Mouse (Mus musculus) neural tube, embryonic 15.5 days (tissue): ENCODE data around the gene Atp6v1fnb. TPM values are rescaled to one million over a fixed set of nuclear protein-coding genes. Genes with fewer than 3 reads are reported as not detected.

Experiments
- ATAC-seq: fragments of 200-750 bp; cut with Nextera tagmentation; 2 replicates; pipeline ENCODE4 v1.8.0; 2017; ENCODE audit warnings: mild to moderate bottlenecking, moderate TSS enrichment, moderate library complexity; ENCODE audit not compliant: low FRiP score
- H3K27ac ChIP-seq: fragments of 300-500 bp; sonication (generic); replicated peaks from 2 replicates; pipeline ENCODE4 v1.5.1; 2015; ENCODE audit warnings: mild to moderate bottlenecking, inconsistent platforms
- H3K27me3 ChIP-seq: fragments of 300-500 bp; sonication (generic); replicated peaks from 2 replicates; pipeline ENCODE4 v1.6.1; 2015; ENCODE audit warnings: inconsistent platforms
- H3K36me3 ChIP-seq: fragments of 300-500 bp; sonication (generic); 2 replicates; pipeline ENCODE4 v1.6.1; 2015; ENCODE audit warnings: inconsistent platforms
- H3K4me1 ChIP-seq: fragments of 300-500 bp; sonication (generic); 2 replicates; pipeline ENCODE4 v1.6.1; 2015; ENCODE audit warnings: inconsistent platforms
- H3K4me2 ChIP-seq: fragments of 300-500 bp; sonication (generic); 2 replicates; pipeline ENCODE4 v1.6.1; 2015; ENCODE audit warnings: inconsistent platforms, mild to moderate bottlenecking, moderate library complexity
- H3K4me3 ChIP-seq: fragments of 300-500 bp; sonication (generic); replicated peaks from 2 replicates; pipeline ENCODE4 v1.5.1; 2015; ENCODE audit warnings: mild to moderate bottlenecking, inconsistent platforms
- H3K9ac ChIP-seq: fragments of 300-500 bp; sonication (generic); replicated peaks from 2 replicates; pipeline ENCODE4 v1.6.1; 2015; ENCODE audit warnings: mild to moderate bottlenecking, inconsistent platforms
- H3K9me3 ChIP-seq: fragments of 300-500 bp; sonication (generic); replicated peaks from 2 replicates; pipeline ENCODE4 v1.6.1; 2016; ENCODE audit warnings: inconsistent platforms
- WGBS: fragments of 180-500 bp; shearing (Covaris S2); methylation state at CpG from one replicate; pipeline ENCODE4 v1.1.7; 2015; ENCODE audit warnings: mixed read lengths; 5-methylcytosine and 5-hydroxymethylcytosine counted together
- polyA plus RNA-seq: library from polyadenylated mRNA; unstranded; fragments of >200 nt; fragmentation: Nextera tagmentation; extraction: Ambion mirVana; gene quantifications from 2 replicates; pipeline ENCODE4 v1.2.1, GENCODE M21; 2015

Atp6v1fnb gene
- polyA plus RNA-seq, 1 experiment from 2014 or later: 0.68 TPM

DNA sequence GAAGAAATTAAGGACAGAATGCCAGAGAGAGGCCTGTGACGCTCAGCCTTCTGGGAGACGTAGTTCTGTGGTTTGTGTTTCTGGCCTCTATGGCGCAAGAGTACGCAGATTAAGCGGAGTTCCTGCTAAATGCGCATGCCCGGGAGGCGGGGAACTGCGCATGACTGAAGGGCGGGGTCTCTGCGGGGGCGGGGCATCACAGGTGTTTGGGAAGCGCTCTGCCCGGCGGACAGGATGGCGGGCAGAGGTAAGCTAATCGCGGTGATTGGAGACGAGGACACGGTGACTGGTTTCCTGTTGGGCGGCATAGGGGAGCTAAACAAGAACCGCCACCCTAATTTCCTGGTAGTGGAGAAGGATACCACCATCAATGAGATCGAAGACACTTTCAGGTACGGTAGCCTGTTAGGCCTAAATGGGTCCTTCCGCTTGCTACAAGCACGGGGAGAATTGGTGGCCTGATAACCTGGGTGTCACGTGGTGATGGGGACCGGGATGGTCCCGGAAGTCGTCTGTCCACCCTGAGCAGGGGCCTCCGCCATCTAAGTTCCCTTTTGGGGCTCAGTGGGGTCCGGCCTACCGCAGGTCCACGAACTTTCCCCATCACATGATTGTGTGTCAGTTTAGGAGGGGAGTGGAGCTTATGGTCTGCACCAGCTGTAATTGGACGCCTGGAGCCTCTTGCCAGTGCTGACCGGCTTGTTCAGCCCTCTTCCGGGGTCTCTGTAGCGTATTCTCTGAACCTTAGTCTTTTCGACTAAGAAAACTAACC, 3.5 kb upstream of the Atp6v1fnb start, which contains the start of gene Atp6v1f:
TSS of gene Atp6v1f (plus strand) at position 136 of the 772 bp plus-strand sequence.
- H3K4me2 ChIP-seq: peak within 1 kb of the TSS; percentile 71
- H3K9me3 ChIP-seq: no peaks in the 10 kb centered on the region
- peak within 1 kb of the TSS; percentile 65 for H3K9ac ChIP-seq
- H3K4me3 ChIP-seq: peak within 1 kb of the TSS; percentile 84
- peak; percentile 95 for ATAC-seq
- peak within 1 kb of the TSS; percentile 85 for H3K27ac ChIP-seq
- H3K36me3 ChIP-seq: peaks cover 19% of the 10 kb centered on the region
- no peaks in the 10 kb centered on the region for H3K27me3 ChIP-seq
- WGBS: under 1% methylated on average over 39 of the region's 39 CpGs
- peaks cover 11% of the 10 kb centered on the region for H3K4me1 ChIP-seq

DNA sequence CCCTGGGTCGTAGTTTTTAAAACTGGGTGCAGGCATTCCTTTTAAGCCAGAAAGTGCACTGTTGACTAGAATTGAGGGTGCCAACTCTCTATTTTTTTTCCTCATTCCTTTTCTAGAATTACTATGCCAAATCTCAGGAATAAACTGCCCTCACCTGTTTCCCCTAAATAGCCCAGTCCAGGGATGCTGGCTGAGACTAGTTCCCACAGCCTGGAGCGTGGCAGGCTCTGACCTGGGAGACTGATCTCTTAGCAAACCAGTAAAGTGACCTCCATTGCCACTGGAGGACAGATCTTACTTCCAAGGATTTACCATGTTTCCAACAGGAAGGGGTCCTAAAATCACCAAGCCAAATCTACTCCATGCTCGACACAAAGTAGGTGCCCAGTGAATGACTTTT, 2.4 kb upstream of the Atp6v1fnb start:
- peaks cover 15% of the 10 kb centered on the region for H3K4me1 ChIP-seq
- peak overlapping the region; percentile 71 for H3K4me2 ChIP-seq
- WGBS: 92% methylated on average over 3 of the region's 3 CpGs
- peak overlapping the region; percentile 84 for H3K4me3 ChIP-seq
- ATAC-seq: no peak
- no peak overlapping the region for H3K27ac ChIP-seq
- H3K27me3 ChIP-seq: no peaks in the 10 kb centered on the region
- peaks cover 19% of the 10 kb centered on the region for H3K36me3 ChIP-seq
- no peaks in the 10 kb centered on the region for H3K9me3 ChIP-seq
- peak overlapping the region; percentile 65; the same call in 1 of the 2 replicates for H3K9ac ChIP-seq

DNA sequence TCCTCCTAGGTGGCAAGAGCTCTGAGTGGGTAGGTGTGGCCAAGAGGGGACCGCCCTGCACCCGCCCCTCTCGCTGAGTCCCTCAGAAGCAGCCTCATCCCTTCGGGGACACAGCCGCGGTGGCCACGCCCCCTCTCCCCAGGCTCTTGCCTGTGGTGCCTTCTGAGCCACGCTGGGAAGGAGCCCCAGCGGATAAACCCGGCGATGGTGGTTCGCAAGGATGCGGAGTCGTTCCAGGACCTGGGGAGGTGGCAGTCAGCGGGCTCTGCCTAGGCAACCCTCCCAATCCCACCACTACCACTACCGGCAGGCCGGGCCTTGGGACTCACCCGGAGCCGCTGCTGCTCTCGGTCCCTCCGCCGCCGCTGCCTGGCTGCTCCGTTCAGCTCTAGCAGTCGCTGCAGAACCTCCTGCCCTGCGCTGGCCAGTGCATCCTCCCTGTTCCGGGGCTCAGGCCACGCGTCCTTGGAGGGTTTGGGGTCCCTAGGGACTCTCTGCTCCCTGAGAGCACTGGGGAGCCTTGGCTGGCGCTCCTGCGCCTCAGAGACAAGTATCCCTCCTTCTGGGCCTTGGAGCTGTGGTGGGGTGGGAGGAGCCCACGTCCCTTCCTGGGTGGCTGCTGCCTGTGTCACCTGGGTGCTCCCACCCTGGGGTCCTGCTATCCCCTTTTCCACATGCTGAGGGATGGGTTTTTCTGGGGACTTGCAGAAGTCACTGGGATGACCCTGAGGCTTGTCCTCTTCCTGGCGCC, 2.9 kb downstream of the Atp6v1fnb start:
- H3K27ac ChIP-seq: no peak overlapping the region; the same call in 1 of the 2 replicates
- WGBS: 4% methylated on average over 33 of the region's 33 CpGs
- ATAC-seq: peak; percentile 88
- no peaks in the 10 kb centered on the region for H3K9me3 ChIP-seq
- 0 out of 2 replicates have a peak, but pooled peaks cover 3% of the 10 kb centered on the region for H3K27me3 ChIP-seq
- peak overlapping the region; percentile 58 for H3K4me2 ChIP-seq
- H3K36me3 ChIP-seq: peaks cover 19% of the 10 kb centered on the region
- H3K4me1 ChIP-seq: peaks cover 12% of the 10 kb centered on the region
- H3K4me3 ChIP-seq: peak overlapping the region; percentile 42
- peak overlapping the region; percentile 45 for H3K9ac ChIP-seq

DNA sequence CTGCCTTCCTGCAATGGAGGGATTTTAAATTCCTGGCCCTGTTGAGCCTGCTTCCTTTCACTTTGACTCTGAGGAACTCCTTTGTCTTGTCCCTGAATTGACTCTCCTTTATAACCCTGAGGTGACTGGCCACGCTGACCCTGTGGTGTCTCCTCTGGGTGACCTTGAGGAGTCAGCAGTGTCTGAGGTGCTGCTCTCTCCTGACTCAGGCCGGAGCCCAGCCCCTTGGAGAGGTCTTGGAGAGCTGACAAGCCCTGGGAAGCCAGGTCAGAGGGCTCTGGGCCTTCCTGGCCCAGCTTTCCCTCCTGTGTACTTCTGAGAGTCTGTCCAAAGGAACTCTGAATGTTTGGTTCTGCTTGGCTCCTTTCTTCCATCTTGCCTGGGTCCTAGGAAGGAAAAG, 3.5 kb downstream of the Atp6v1fnb start:
- H3K27ac ChIP-seq: no peak overlapping the region
- H3K27me3 ChIP-seq: 0 out of 2 replicates have a peak, but pooled peaks cover 3% of the 10 kb centered on the region
- WGBS: 34% methylated on average over 2 of the region's 2 CpGs
- H3K36me3 ChIP-seq: peaks cover 19% of the 10 kb centered on the region
- no peaks in the 10 kb centered on the region for H3K9me3 ChIP-seq
- H3K9ac ChIP-seq: no peak overlapping the region
- H3K4me3 ChIP-seq: no peak overlapping the region
- no peak for ATAC-seq
- peaks cover 10% of the 10 kb centered on the region for H3K4me1 ChIP-seq
- H3K4me2 ChIP-seq: no peak overlapping the region

DNA sequence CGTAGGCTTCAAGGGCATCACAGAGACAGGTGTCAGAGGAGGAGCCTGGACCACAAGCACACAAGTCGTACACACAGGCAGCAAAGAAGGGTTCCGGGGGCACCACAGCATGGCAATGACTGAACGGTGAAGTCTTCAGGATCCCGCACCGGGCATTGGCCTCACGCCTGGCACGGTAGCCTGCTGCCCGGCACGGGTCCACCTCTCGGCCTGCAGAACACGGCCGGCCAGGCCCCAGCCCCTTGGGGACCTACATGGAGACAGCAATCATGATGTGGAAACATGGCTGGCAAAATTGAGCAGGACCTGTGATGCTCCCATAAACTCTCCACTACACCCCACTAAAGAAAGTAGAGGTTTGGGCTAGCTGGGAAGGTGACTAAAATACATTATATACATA, 11.5 kb downstream of the Atp6v1fnb start:
- Histone ChIP-seq H3K4me1 (peaks cover 6% of the 10 kb centered on the region), H3K27ac (no peak overlapping the region), H3K9ac (no peak overlapping the region), H3K9me3 (no peaks in the 10 kb centered on the region), H3K27me3 (peaks cover 11% of the 10 kb centered on the region), H3K4me3 (no peak overlapping the region), H3K4me2 (no peak overlapping the region), H3K36me3 (no peaks in the 10 kb centered on the region)
- no peak for ATAC-seq
- WGBS: 94% methylated on average over 13 of the region's 13 CpGs

DNA sequence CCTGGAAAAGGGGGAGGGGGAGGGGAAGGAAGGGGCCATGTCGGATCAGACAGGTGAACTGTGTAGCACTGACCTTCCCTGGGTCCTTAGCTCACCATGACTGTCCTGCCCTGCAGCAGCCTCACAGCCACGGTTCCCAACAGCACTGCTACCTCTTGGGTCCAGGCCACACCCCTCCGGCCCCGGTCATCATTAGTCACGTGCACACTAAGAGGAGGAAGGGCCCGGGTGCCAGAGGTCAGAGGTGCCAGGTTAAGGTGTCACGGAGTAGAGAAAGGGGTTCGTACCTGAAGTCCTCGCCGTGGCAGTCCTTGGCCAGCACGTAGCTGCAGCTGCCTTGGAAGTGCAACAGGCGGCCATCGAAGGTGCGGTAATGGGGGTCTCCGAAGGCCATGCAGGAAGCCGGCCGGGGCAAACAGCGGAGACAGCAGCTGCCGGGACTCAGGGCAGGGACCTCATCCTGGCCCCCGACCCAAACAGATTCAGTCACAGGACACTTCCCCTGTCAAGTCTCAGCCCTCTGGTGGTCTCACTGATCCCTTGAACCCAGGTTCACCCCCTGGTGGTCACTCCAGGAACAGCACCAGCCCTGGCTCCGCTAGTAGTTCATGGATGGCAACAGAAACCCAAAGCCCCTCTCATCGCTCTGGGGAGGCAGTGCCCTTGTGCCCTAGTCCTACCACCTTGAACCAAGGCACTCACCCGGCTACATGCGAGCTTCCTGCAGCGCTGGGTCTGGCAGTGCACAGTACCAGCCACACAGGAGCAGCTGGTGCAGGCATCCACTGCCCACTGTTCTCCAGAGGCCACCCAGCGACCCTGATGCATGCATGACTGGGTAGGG, 13.7 kb downstream of the Atp6v1fnb start:
- no peak overlapping the region for H3K27ac ChIP-seq
- peak overlapping the region; percentile 41; the same call in 1 of the 2 replicates for H3K9ac ChIP-seq
- H3K36me3 ChIP-seq: no peaks in the 10 kb centered on the region
- peaks cover 11% of the 10 kb centered on the region for H3K27me3 ChIP-seq
- peak overlapping the region; percentile 29 for H3K4me3 ChIP-seq
- peak; percentile 36 for ATAC-seq
- H3K4me2 ChIP-seq: peak overlapping the region; percentile 62
- H3K9me3 ChIP-seq: no peaks in the 10 kb centered on the region
- H3K4me1 ChIP-seq: peaks cover 6% of the 10 kb centered on the region
- 7% methylated on average over 26 of the region's 26 CpGs for WGBS

DNA sequence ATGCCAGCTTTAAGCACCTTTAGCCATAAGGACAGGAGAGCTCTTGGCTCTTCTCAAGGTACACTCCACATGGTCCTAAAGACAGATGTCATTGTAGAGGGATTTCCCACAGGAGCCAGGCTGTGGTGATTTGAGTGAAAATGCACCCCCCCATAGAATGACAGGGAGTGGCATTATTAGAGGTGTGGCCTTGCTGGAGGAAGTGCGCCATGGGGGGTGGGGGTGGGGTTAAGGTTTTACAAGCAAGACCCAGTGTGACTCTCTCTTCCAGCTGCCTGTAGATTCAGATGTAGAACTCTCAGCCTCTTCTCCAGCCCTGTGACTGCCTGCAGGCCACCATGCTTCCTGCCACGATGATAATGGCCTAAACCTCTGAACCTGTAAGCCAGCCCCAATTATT, 14.7 kb downstream of the Atp6v1fnb start:
- no peaks in the 10 kb centered on the region for H3K36me3 ChIP-seq
- 48% methylated on average over 2 of the region's 2 CpGs for WGBS
- H3K27ac ChIP-seq: no peak overlapping the region
- H3K4me3 ChIP-seq: no peak overlapping the region
- H3K9me3 ChIP-seq: no peaks in the 10 kb centered on the region
- H3K9ac ChIP-seq: no peak overlapping the region
- H3K4me2 ChIP-seq: no peak overlapping the region
- ATAC-seq: no peak
- H3K4me1 ChIP-seq: peaks cover 6% of the 10 kb centered on the region
- peaks cover 11% of the 10 kb centered on the region for H3K27me3 ChIP-seq

DNA sequence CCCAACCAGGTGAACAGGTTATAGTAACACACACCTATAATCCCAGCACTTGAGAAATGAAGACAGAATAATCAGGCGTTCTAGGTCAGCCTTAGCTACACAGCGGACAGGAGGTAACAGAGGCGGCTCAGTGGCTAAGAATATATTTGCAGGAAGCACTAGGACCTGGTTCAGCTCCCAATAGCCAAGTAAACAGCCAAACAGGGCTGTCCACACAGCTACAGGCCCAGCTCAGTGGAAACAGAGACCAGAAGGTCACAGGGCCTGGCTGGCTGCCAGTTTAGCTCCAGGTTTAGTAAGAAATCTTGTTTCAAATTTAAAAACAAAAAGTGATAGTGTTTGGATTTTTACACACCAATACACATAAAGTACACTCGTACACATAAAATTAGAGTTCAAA, 22.9 kb downstream of the Atp6v1fnb start:
- Histone ChIP-seq H3K27me3 (peaks cover 33% of the 10 kb centered on the region), H3K27ac (no peak overlapping the region), H3K4me1 (no peaks in the 10 kb centered on the region), H3K4me2 (no peak overlapping the region), H3K36me3 (no peaks in the 10 kb centered on the region), H3K4me3 (no peak overlapping the region), H3K9me3 (no peaks in the 10 kb centered on the region), H3K9ac (no peak overlapping the region)
- ATAC-seq: no peak
- 82% methylated on average over 4 of the region's 4 CpGs for WGBS

DNA sequence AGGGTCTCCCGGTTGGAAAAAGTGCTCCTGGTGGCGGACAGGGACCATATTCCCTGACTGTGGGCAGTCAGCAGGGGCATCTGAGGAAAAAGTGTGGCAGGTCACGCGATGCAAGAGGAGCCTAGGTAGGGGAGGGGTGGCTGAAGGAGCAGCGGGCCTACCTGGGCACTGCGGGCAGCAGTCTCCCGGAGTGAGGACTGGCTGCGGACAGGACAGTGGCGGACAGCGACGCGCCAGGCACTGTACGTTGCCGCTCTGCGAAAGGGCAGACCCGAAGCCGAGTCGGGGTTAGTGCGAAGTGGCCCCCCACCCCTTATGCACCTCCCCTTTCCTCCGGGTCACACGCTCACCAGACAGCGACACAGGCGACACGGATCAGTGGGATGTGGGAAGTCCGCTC, 25.0 kb downstream of the Atp6v1fnb start:
- H3K4me1 ChIP-seq: no peaks in the 10 kb centered on the region
- H3K36me3 ChIP-seq: no peaks in the 10 kb centered on the region
- no peak for ATAC-seq
- no peak overlapping the region for H3K27ac ChIP-seq
- 16% methylated on average over 25 of the region's 25 CpGs for WGBS
- peaks cover 33% of the 10 kb centered on the region for H3K27me3 ChIP-seq
- no peaks in the 10 kb centered on the region for H3K9me3 ChIP-seq
- H3K4me3 ChIP-seq: no peak overlapping the region
- no peak overlapping the region for H3K4me2 ChIP-seq
- H3K9ac ChIP-seq: no peak overlapping the region

DNA sequence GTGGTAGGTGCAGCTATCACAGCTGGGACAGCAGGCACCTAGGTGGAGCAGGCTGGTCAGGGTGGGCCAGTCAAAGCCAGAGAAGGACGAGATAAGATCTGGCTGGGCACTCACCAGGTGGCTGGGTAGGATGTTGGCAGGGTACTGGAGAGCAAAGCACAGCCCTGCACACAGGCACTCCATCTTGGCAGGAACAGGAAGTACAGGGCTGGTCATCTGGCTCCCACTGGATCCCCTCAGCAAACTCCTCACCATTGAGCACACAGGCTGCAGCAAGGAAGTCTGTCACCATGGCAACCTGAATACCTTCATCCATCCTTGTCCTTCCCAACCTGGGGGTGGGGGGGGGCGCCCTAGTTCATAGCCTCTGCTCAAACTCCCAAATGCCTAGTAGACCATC, 26.6 kb downstream of the Atp6v1fnb start:
- H3K4me2 ChIP-seq: no peak overlapping the region
- H3K9ac ChIP-seq: no peak overlapping the region
- no peak for ATAC-seq
- H3K9me3 ChIP-seq: no peaks in the 10 kb centered on the region
- no peaks in the 10 kb centered on the region for H3K36me3 ChIP-seq
- peaks cover 33% of the 10 kb centered on the region for H3K27me3 ChIP-seq
- WGBS: 37% methylated on average over 2 of the region's 2 CpGs
- H3K4me3 ChIP-seq: no peak overlapping the region
- no peaks in the 10 kb centered on the region for H3K4me1 ChIP-seq
- H3K27ac ChIP-seq: no peak overlapping the region

DNA sequence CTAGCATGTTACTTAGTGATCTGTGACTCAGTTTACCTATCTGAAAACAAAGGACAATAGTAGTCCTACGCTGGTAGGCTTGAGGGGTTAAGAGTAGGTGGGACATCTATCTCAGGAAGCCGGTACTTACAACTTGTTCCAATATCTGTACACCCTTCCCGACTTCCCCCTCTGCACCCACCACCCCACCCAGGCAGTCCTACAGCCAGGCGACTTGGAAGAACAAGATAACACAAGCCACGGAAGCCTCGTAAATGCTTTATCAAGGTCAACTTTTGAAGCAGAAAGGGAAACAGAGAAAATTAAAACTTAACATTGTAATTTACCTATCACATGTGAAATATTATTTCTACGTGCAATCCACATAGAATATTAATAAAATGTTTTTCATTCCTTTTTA, 28.9 kb downstream of the Atp6v1fnb start:
- Histone ChIP-seq H3K36me3 (no peaks in the 10 kb centered on the region), H3K4me2 (no peak overlapping the region), H3K27ac (no peak overlapping the region), H3K4me3 (no peak overlapping the region), H3K9ac (no peak overlapping the region), H3K4me1 (no peaks in the 10 kb centered on the region), H3K27me3 (peaks cover 30% of the 10 kb centered on the region), H3K9me3 (no peaks in the 10 kb centered on the region)
- no peak for ATAC-seq
- 96% methylated on average over 7 of the region's 7 CpGs for WGBS
